Mouse (Mus musculus) mouse embryonic stem cell (cell line): Measurements from ENCODE around the gene Fgfr2.

ENCODE experiments used
- in situ Hi-C, 2 experiments: fragments of 300-500 bp; cut with MboI; formaldehyde crosslinking; loops; 1 replicate in 1 of 2; 3 replicates in 1 of 2; pipeline ENCODE4 v1.14.3; 2019 to 2020; ENCODE audit warnings: low sequenced_read_pairs in 2 of 2, low pct_unique_long_range_greater_than_20kb in 1 of 2, mixed read lengths in 1 of 2; ENCODE audit not compliant: unreplicated experiment in 1 of 2

Fgfr2 gene

DNA sequence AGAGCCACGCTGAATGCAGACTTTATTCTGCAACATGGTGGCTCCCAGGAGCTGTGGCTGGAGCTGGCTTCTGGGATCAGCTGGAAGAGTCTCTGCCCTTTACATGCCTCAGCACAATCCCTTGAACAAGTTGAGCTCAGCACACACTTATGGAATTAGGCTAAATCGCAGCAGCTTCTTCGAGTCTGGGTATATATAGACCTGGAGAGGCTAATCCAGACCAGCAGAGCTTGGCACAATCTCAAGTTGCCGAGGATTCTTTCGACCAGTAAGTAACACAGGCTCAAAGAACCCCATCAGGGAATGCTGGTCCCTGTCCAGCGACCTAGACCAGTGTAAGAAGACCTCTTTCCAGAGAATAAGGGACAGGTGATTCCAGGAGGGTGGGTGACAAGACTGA is 341.3 kb downstream of the Fgfr2 start:
- in situ Hi-C loops, result no loop called here

- in situ Hi-C loops, result no loop called here
These were observed 341.9 kb downstream of the Fgfr2 start for GRCm38 (mm10) chr7:132781130-132781814.

- in situ Hi-C loops, result no loop called here
These were observed 342.5 kb downstream of the Fgfr2 start for GRCm38 (mm10) chr7:132780611-132781010.

- in situ Hi-C loops, result no loop called here
These were observed 344.5 kb downstream of the Fgfr2 start for GRCm38 (mm10) chr7:132778630-132779029.

DNA sequence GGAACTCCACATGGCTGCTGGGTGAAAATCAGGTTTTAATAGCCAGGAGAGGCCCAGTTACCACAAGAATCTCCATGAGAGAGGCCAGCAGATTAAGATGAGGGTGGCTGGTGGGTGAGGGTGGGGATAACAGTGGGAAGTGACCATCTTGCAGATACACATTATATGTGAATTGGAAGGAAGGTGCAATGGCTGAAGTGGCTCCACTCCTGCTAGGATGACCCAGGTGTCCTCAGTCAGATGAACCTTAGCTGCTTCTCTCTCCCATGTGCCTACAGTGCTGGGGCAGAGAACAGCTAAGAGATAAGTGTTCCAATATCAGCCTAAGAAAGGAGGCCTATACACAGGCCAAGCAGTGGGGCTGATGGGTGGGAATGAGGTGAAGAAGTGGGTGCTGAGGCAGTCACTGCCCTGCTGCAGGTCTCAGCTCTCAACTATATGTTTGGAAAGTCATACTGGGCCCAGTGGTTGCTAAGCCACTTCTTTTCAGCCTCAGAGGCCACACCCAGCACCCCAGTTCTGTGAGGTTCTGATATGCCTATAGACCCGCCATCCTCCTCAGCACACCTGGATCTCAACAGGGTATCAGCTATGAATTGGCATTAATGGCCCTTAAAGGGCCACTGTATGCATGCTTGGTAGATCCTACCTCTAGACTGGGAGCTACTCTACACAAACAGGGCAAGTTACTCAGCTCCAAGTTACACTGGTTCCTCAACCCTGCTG is 345.3 kb downstream of the Fgfr2 start:
- in situ Hi-C loops, result no loop called here

- in situ Hi-C loops, result no loop called here
These were observed 346.0 kb downstream of the Fgfr2 start for GRCm38 (mm10) chr7:132777117-132777516.

DNA sequence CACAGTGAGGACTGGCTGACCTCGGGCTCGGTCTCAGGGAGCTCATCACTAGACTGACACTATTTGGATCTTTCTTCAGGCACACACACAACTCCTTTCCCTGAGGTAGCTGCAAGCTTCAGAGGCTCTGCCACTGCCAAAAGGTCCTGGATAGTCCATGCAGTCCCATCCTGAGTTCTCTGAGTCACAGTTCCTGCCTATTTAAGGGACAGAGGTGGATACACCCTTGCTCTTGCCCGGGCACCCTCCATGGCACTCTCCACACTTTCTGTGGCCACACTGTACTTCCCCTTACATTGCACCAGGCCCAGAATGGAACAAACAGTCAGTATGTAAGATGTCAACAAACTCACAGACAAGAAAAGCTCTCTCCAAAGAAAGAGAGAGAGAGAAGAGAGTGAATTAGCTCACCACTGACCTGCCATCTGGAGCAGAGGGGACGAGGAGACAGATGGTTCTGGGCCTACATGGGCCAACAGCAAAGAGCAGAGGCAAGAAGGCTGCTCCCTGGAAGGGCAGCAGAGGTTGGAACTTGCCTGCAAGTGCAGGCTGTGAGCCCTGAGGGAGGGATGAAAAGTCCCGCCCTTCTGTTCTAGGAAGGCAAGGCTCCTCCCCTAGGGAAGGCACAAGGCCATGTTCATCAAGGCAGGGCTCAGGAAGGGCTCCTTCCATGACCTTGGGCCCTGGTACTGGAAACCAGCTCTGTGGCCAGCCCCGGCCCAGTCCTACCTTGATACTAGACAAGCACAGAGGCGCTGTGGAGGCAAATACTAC is 346.6 kb downstream of the Fgfr2 start:
- in situ Hi-C loops, result no loop called here

DNA sequence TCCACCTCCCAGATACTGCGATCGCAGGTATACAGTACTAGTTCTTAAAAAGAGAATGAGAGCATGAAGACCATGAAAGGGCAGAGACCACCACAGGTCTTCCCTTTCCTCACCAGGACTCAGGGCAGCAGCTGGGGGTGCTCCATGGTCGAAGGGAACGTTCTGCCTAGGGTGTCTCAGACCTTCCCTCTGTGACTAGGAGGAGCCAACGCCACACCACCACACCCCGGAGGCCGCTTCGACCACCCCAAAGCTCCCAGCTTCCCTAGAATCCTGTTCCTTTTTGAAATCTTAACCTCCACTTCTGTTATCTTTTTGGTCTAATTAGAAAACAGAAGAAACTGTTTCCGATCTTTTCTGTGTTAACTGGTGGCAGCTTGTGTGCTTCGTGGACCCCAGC is 347.2 kb downstream of the Fgfr2 start:
- in situ Hi-C loops, result no loop called here

DNA sequence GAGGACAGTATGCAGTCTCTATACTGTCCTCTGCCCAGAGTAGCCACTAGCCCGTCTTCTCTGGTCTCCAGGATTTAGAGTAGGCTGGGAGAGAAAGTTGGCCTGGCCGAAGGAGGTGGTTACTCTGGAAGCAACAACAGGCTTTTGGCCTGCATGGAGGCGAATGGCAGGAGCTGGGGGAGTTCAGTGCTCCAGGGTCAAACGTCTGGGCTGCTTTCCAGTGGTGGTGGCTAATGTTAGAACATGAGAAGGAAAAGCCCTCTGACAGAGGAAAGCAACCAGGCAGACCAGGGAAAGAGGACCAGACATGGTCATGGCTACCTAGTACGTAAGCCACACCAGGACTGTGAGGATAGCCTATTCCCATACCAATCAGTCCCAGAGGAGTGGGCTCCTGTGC is 347.8 kb downstream of the Fgfr2 start:
- in situ Hi-C loops, result no loop called here

- in situ Hi-C loops, result no loop called here
These were observed 350.0 kb downstream of the Fgfr2 start for GRCm38 (mm10) chr7:132773011-132773705.

GRCm38 (mm10) chr7:132772440-132772839 is 350.7 kb downstream of the Fgfr2 start:
- in situ Hi-C loops, result no loop called here

- in situ Hi-C loops, result no loop called here
These were observed 354.4 kb downstream of the Fgfr2 start for GRCm38 (mm10) chr7:132768498-132769344.

- in situ Hi-C loops, result no loop called here
These were observed 355.2 kb downstream of the Fgfr2 start for GRCm38 (mm10) chr7:132767999-132768370.

- in situ Hi-C loops, result no loop called here
These were observed 355.7 kb downstream of the Fgfr2 start for GRCm38 (mm10) chr7:132767233-132767998.

DNA sequence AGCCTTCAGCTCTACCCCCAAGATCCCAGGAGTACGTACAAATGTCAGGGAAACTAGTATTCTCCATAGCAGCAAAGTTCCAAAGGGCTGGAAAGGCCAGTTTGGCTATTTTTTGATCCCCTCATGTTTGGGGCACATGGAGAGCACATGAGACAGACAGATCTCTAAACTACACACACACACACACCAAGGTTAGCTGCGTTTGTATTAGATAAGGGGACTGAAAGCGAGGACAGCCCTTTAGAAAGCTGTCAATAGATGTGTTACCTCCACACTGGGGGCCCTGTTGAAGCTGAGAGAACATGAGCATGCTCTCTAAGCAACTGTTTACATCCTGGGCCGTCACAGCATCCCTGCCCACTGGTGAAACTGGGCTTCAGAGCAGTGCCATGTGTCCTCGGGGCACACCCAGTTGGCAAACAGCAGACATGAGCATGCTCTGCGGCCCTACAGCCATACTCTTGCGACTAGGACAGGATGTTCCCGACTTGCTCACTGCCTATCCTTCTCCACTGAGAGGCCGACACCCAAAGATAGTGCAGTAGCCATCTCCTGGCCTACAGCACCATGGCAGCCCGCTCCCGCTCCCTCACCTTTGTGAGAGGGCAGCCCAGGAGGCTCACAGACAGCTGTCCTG is 356.8 kb downstream of the Fgfr2 start:
- in situ Hi-C loops, result no loop called here

GRCm38 (mm10) chr7:132765629-132766186 is 357.4 kb downstream of the Fgfr2 start:
- in situ Hi-C loops, result no loop called here
